Mouse (Mus musculus) liver, embryonic 14.5 days (tissue): ENCODE data around the gene Casr.

ENCODE experiments used
- CTCF ChIP-seq: IDR thresholded peaks from 2 replicates; pipeline ENCODE4 v1.5.1; 2016; ENCODE audit warnings: antibody characterized with exemption, low read depth, control low read depth
- EP300 ChIP-seq: IDR thresholded peaks from 2 replicates; pipeline ENCODE4 v1.6.1; 2016; ENCODE audit warnings: antibody characterized with exemption, low read depth

- TF ChIP-seq CTCF (no peak), EP300 (no peak)
Measured at GRCm38 (mm10) chr16:36502286-36502685, 59.7 kb downstream of the Casr start.
